Comparison of ENCODE assay signal across 9 mouse cellular contexts in genomic region chr4:124570977-124571376, GRCm38 (mm10). TPM values are rescaled to one million over a fixed set of nuclear protein-coding genes. Genes with fewer than 3 reads are reported as not detected.
A peak's percentile ranks its signal among the peaks of the same experiment; 100 is the strongest.
DNase-seq lines count a peak whose midpoint lies in the region; ATAC-seq and TF ChIP-seq lines count a peak whose summit lies in the region.
"Had no signal": no experiment of that assay in that cellular context is flagged by ENCODE, and none has a peak within 500 bp of the region (broad histone marks: within the 10 kb centered on the region; RNA-seq: fewer than 3 reads in every experiment).

No protein-coding gene starts in this region.

- peak; percentile 65 for ATAC-seq in forebrain, embryonic 14.5 days
- ATAC-seq in forebrain, postnatal 0 days = no peak
- peak; percentile 92 for ATAC-seq in heart, postnatal 0 days (ENCODE audit: insufficient read depth, low read depth)
- no peak for ATAC-seq in neural tube, embryonic 15.5 days (ENCODE audit: low FRiP score)

- H3K4me3 ChIP-seq in forebrain, embryonic 14.5 days (ENCODE audit: low read depth, low read length) = no peak overlapping the region
- no peak overlapping the region for H3K4me3 ChIP-seq in forebrain, postnatal 0 days (ENCODE audit: low read depth, low read length)
- no peak overlapping the region for H3K4me3 ChIP-seq in heart, postnatal 0 days (ENCODE audit: low read depth, low read length)
- no peak overlapping the region for H3K4me3 ChIP-seq in left cerebral cortex, adult 2 months
- no peak overlapping the region for H3K4me3 ChIP-seq in neural tube, embryonic 15.5 days (replicated peaks)

- peaks cover 14% of the 10 kb centered on the region for H3K27me3 ChIP-seq in forebrain, embryonic 14.5 days (replicated peaks; ENCODE audit: control insufficient read depth, insufficient read depth, low read length)
- H3K27me3 ChIP-seq in forebrain, postnatal 0 days (ENCODE audit: insufficient read depth, low read length) = no peaks in the 10 kb centered on the region
- H3K27me3 ChIP-seq in heart, postnatal 0 days (ENCODE audit: control insufficient read depth, insufficient read depth, low read length) = peaks cover 17% of the 10 kb centered on the region
- peaks cover 69% of the 10 kb centered on the region for H3K27me3 ChIP-seq in neural tube, embryonic 15.5 days (replicated peaks)

- no peak for TF ChIP-seq EP300 in heart, postnatal 0 days (IDR thresholded peaks at IDR 0.05; ENCODE audit: low read depth)

- H3K4me1 ChIP-seq in forebrain, embryonic 14.5 days (ENCODE audit: control insufficient read depth, insufficient read depth, low read length) = peaks cover 18% of the 10 kb centered on the region
- H3K4me1 ChIP-seq in forebrain, postnatal 0 days (ENCODE audit: insufficient read depth) = 0 out of 2 replicates have a peak, but pooled peaks cover 9% of the 10 kb centered on the region
- peaks cover 20% of the 10 kb centered on the region; the same call in 1 of the 2 replicates for H3K4me1 ChIP-seq in heart, postnatal 0 days (ENCODE audit: control insufficient read depth, insufficient read depth)
- peaks cover 38% of the 10 kb centered on the region for H3K4me1 ChIP-seq in neural tube, embryonic 15.5 days

- TF ChIP-seq CTCF in forebrain, postnatal 0 days (IDR thresholded peaks at IDR 0.05; ENCODE audit: low read depth) = no peak
- no peak for TF ChIP-seq CTCF in heart, postnatal 0 days (IDR thresholded peaks at IDR 0.05; ENCODE audit: low read depth)
- TF ChIP-seq CTCF in left cerebral cortex, adult 2 months (IDR thresholded peaks at IDR 0.05) = no peak

- no peaks in the 10 kb centered on the region for H3K9me3 ChIP-seq in forebrain, embryonic 14.5 days (replicated peaks; ENCODE audit: control insufficient read depth, low read length)
- no peaks in the 10 kb centered on the region for H3K9me3 ChIP-seq in forebrain, postnatal 0 days (ENCODE audit: low read length)
- no peaks in the 10 kb centered on the region for H3K9me3 ChIP-seq in heart, postnatal 0 days (replicated peaks; ENCODE audit: control insufficient read depth, low read length)
- H3K9me3 ChIP-seq in neural tube, embryonic 15.5 days (replicated peaks) = no peaks in the 10 kb centered on the region

- H3K27ac ChIP-seq in forebrain, embryonic 14.5 days (ENCODE audit: low read depth, low read length) = 0 out of 2 replicates have a peak overlapping the region, but pooled peaks have one; percentile 21
- no peak overlapping the region for H3K27ac ChIP-seq in forebrain, postnatal 0 days (ENCODE audit: low read depth, low read length)
- peak overlapping the region; percentile 51 for H3K27ac ChIP-seq in heart, postnatal 0 days (ENCODE audit: low read depth)
- H3K27ac ChIP-seq in left cerebral cortex, adult 2 months = no peak overlapping the region
- H3K27ac ChIP-seq in neural tube, embryonic 15.5 days (replicated peaks) = no peak overlapping the region

- peak; percentile 76 for DNase-seq in forebrain, embryonic 14.5 days (ENCODE audit: low spot score)
- DNase-seq in forebrain, postnatal 0 days = no peak
- DNase-seq in adrenal gland, postnatal 36 days = peak; percentile 74 to 85
- peak; percentile 75 for DNase-seq in heart, postnatal 0 days (ENCODE audit: low spot score)
- peak; percentile 20 for DNase-seq in lung, postnatal 25 days (ENCODE audit: low spot score)
- no peak for DNase-seq in liver
- no peak for DNase-seq in left cerebral cortex, adult 2 months (ENCODE audit: extremely low spot score in 1 of 2, low spot score in 2 of 2)

- H3K4me2 ChIP-seq in forebrain, embryonic 14.5 days (ENCODE audit: low read length) = no peak overlapping the region
- H3K4me2 ChIP-seq in forebrain, postnatal 0 days (ENCODE audit: low read depth) = no peak overlapping the region
- H3K4me2 ChIP-seq in heart, postnatal 0 days (ENCODE audit: low read depth, low read length) = peak overlapping the region; percentile 39
- H3K4me2 ChIP-seq in neural tube, embryonic 15.5 days = no peak overlapping the region

- H3K9ac ChIP-seq in forebrain, embryonic 14.5 days (ENCODE audit: low read length) = no peak overlapping the region
- no peak overlapping the region for H3K9ac ChIP-seq in forebrain, postnatal 0 days
- H3K9ac ChIP-seq in heart, postnatal 0 days (replicated peaks; ENCODE audit: low read depth, low read length) = no peak overlapping the region
- H3K9ac ChIP-seq in neural tube, embryonic 15.5 days (replicated peaks) = no peak overlapping the region

- intact Hi-C loops in left cerebral cortex, adult 2 months (cut with DNase I) = no loop called here

- no peaks in the 10 kb centered on the region for H3K36me3 ChIP-seq in forebrain, embryonic 14.5 days (ENCODE audit: control insufficient read depth, insufficient read depth, low read length)
- H3K36me3 ChIP-seq in forebrain, postnatal 0 days (ENCODE audit: insufficient read depth) = no peaks in the 10 kb centered on the region
- no peaks in the 10 kb centered on the region for H3K36me3 ChIP-seq in heart, postnatal 0 days (replicated peaks; ENCODE audit: control insufficient read depth, insufficient read depth, low read length)
- H3K36me3 ChIP-seq in neural tube, embryonic 15.5 days = no peaks in the 10 kb centered on the region

- 32% methylated on average over 9 of the region's 9 CpGs for WGBS in forebrain, embryonic 14.5 days
- 40% methylated on average over 9 of the region's 9 CpGs for WGBS in forebrain, postnatal 0 days
- 16% methylated on average over 9 of the region's 9 CpGs for WGBS in heart, postnatal 0 days
- WGBS in neural tube, embryonic 15.5 days = 77% methylated on average over 9 of the region's 9 CpGs

RNA-seq across cellular contexts. Expression of gene 3100002H09Rik, which starts 39.6 kb away (rescaled TPM):
- polyA plus RNA-seq in forebrain, embryonic 14.5 days (2014; fragmentation: Nextera tagmentation; extraction: Ambion mirVana) = not detected in 2 replicates
- total RNA-seq in forebrain, postnatal 0 days (2014; rRNA removed) = 0.23 TPM in 1 of 2 replicates, not detected in the other
- polyA plus RNA-seq in forebrain, postnatal 0 days (2015; fragmentation: Nextera tagmentation; extraction: Ambion mirVana) = 0.18 TPM in 1 of 2 replicates, not detected in the other
- not detected for total RNA-seq in adrenal gland, postnatal 36 days (2021)
- total RNA-seq in heart, postnatal 0 days (2014; rRNA removed; ENCODE audit: low replicate concordance) = not detected in 2 replicates
- not detected in 2 replicates for polyA plus RNA-seq in heart, postnatal 0 days (2015; fragmentation: Nextera tagmentation; extraction: Ambion mirVana)
- under 1 TPM in 1 of 2 experiments, not detected in 1; 0.70 TPM for total RNA-seq in left cerebral cortex, adult 2 months (2021)
- 0.28 and 0.42 TPM in 2 replicates for polyA plus RNA-seq in neural tube, embryonic 15.5 days (2015; fragmentation: Nextera tagmentation; extraction: Ambion mirVana)
- polyA plus RNA-seq: limb, embryonic 11.5 days had no signal

Comparison
In these comparisons a context has a peak if more than half of its experiments do, and no peak if none do; other contexts are left out.
1. ATAC-seq: peak in forebrain, embryonic 14.5 days (single experiment) and heart, postnatal 0 days (single experiment); none in forebrain, postnatal 0 days (single experiment) and neural tube, embryonic 15.5 days (single experiment).
2. DNase-seq: peak in forebrain, embryonic 14.5 days (single experiment), adrenal gland, postnatal 36 days (2 of 2), heart, postnatal 0 days (single experiment) and lung, postnatal 25 days (single experiment); none in forebrain, postnatal 0 days (single experiment), liver (single experiment) and left cerebral cortex, adult 2 months (0 of 2).
3. H3K27ac ChIP-seq: peak in forebrain, embryonic 14.5 days (single experiment) and heart, postnatal 0 days (single experiment); none in forebrain, postnatal 0 days (single experiment), left cerebral cortex, adult 2 months (single experiment) and neural tube, embryonic 15.5 days (single experiment).